Mouse (Mus musculus): ENCODE measurements at regions not wholly inside any gene's neighbourhood (a gene's known extent, or its start where the extent isn't known, plus 50 kb on each side); places are given as distances from the start of the nearest gene placed in this dataset.
"Not testable (repeated sequence)": the region's sequence is repeated elsewhere in the genome, so short reads cannot be mapped to it uniquely, and the experiment has no call there.

DNA sequence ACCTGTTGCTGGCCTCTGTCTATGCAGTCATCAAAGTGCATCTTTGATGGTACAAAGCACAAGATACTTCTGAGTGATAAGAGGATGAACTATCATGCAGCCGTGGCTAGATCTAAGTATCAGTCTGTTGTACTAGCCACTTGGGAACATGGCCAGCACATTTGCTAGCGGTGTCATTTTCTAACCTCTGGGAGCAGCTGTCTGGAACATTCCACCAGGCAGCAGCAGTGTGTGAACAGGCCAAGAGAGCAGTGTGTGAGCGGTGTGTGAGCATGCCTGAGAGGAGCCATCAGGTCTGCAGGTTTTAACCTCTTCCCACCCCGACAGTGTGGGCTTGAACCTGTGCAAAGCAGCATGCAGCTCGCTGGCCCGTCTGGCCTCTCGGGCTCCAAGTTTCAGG, 248.3 kb downstream of the Gadd45g start:
- no peak for DNase-seq (ENCODE audit: low spot score)

DNA sequence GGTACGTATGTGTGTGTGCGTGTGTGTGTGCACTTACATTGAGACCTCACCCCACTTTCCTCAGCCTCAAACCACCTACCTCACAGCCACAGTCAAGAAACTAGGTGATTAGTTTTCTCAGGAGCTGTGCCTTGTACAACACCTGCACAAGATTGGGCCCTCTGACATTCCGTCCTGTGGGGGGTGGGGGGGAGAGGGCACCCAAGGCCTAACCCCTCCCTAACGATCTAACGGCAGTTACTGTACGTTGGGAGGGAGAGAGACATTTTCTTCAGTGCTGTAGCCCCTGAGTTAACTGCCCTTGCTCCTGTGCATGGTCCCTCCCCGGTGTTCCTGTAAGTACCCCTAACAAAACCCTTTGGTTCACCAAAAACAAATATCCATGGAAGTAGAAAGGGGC, 250.0 kb downstream of the Gadd45g start:
- DNase-seq (ENCODE audit: low spot score) = no peak

DNA sequence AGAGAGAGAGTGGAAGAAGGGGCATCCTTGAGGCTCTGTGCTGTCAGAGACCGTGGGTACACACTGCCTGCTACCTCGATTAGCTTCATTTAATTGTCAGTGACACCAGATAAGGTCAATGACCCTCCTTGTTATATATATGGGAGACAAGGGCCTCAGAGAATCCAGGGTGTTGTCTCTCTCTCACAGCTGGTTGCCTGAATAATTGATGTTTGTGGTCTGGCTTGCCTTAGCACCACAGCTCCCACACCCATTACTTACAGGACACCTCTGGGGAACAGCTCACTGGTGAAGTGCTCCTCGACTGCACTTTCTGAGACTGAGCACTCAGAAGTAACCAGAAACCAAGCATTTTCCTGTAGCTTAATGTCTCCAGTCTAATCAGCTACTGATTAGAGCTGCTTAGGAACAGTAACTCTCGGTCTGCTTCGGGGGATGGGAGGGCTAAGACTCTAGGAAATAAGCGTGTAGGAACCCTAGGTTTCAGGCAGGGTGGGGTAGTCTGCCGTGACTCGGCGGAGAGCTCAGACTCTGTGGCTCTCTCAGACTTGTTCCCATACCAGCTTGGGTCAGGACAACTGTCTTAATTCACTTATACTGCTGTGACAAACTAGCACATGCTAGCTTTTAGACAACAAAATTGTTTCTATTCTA, 259.6 kb downstream of the Gadd45g start:
- no peak for DNase-seq (ENCODE audit: low spot score)

DNA sequence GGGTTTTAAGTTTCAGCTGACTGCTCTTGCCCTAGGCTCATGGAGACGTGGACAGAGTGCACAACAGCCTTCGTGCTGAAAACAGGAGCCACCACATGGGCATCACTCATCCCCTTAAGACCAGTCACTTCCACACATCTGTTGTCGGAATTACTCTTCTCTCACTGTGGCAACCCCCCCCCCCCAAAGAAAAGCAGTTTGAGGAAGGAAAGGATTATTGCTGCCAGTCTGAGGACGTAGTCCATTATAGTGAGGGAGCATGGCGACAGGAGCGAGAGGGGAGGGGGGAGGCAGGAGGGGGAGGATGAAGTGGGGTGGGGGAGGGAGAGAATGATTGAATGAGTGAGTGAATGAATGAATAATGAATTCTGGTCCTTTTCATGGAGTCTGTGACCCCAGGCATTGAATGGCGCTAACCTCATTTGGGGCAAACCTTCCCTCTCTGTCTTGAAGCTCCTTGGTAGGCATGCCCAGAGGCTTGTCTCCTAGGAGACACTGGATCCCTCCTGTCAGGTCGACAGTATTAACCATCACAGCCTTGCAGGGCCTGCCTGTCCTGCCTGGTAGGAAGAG, 262.0 kb downstream of the Gadd45g start:
- DNase-seq (ENCODE audit: low spot score) = no peak

DNA sequence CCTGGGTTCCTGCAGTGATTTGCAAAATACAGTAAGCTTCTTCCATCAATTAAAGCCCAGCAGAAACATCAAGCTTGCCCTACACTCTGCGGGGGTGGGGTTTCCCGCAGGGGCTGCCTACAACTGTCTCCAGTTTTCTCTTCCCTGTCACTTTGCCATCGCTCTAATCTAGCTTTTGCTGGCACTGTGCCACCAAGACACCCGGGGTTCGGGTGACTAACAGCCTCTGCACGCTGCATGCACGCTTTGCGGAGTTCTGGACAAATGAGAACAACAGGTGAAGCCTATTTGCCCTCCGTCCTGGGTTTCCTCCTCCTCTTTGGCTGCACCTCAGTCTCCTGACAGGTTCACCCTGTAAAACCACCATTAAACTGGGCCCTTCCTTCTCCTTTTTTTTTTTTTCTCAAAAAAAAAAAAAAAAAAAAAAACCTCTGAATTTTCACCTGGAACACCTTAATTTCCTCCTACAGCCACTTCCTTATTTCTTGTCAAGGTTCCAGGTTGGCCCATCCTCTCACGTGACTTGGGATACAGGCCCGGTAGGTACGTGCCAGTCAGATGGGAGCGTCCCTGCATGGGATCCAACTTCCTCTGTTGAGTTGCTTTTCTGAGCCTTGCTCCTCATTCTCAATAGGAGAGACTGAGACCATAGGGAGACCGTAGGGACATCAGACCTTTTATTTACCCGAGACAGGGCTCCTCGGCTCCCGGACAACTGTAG, 262.7 kb downstream of the Gadd45g start:
- no peak for DNase-seq (ENCODE audit: low spot score)

DNA sequence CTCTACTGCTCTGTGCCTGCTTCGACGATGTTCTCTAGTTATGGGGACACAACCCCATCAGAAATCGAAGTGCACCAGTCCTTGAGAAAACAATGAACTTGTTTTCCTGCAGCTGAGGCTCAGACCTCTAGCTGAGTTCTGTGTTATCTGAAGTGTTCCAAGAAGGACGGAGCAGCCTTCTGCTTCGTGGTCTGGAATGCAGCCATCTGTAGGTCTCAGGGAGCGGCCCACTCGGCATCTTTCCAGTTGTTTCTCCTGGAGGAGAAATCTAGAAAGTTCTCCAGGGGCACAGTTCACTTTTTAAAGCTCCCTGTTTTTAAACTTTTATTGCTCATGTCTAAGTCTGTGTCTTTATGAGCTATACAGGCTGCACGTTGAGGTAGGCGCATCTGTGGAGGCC, 264.3 kb downstream of the Gadd45g start:
- DNase-seq (ENCODE audit: low spot score) = no peak

DNA sequence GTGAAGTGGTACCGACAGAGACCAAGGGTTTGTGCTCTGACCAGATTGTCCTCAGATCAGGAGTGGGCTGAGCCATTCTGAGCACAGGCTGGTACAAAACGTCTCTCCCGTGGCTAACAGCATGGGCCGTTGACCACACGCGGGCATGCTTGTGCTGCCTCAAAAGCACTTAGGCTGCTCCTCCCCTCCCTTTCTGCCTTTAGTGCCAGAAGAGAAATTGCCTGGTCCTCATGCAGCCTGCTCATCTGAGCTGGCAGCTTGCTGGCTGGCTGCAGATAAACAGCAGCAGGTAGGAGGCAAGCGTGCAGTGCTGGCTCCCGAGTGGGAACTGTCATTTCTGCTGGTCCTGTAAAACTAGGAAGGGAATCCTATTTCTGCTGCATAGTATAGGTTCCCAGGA, 267.1 kb downstream of the Gadd45g start:
- DNase-seq (ENCODE audit: low spot score) = peak; percentile 16

DNA sequence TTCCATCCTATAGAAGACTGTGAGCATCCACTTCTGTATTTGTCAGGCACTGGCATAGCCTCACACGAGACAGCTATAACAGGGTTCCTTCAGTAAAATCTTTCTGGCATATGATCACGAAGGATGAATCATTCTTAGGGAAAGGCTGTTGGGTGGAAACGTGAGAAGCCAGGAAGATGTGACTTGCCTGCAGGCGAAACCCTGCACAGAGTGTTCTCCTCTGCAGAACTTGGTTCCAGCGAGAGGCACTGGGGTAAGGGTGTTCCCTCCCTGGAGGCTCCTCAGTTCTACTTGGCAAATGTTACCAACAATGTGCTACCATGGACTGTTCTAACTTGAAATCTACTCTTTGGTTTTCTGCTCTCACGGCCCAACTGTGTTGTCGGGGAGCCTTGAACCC, 268.0 kb downstream of the Gadd45g start:
- DNase-seq (ENCODE audit: low spot score) = no peak

DNA sequence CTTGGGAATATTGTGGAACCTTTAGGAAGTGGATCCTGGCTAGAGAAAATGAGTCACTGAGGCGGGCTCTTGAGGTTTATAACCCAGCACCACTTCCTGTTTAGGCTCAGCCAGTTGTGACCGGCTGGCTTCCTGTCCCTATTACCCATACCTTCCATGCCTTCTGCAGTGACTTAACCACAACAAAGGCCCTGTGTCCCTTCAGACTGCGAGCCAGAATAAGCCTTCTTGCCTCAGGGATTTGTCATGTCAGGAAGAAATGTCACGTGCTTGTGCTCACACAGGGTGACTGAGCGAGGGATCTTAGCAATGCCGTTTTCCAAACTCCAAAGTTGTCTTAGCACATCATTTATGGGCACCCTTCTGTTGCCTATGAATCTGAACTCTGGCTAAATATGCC, 268.5 kb downstream of the Gadd45g start:
- DNase-seq (ENCODE audit: low spot score) = no peak

DNA sequence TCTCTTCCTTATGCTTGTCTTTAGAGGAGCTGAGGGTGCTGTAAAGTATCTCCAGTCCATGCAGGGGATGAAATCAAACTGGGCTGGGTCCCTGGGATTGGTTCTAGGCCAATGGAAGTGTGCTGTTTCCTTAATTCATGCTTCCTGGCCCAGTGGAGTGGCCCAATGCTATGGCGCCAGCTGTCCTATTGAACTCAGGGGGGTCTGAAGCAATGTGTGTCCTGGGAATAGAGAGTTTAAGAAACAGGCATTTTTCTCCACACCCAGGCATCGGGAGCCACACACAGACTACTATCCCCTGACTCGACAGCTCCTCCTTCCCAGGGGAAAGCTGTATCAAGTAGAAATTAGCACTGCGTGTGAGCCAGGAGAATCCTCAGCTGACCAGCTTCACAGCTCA, 269.8 kb downstream of the Gadd45g start:
- DNase-seq (ENCODE audit: low spot score) = no peak

DNA sequence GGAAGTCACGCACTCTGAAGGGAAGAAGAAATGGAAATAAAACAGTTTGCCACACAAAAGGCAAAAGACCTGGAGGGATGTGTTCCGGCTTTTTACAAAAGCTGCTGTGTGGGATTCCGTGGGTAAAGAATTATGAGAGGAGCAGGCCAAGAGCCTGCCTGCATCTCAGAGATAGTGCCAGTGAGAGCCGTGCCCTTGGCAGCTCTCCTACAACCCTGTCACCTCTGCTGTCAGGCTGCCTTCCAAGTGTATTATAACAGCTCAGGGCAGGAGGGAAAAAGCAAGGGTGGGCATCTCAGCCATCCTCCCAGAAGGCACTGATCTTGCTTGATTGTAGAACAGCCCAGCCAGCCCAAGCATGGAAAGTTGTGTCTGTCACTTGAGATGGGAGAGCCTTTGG, 270.3 kb downstream of the Gadd45g start:
- no peak for DNase-seq (ENCODE audit: low spot score)

DNA sequence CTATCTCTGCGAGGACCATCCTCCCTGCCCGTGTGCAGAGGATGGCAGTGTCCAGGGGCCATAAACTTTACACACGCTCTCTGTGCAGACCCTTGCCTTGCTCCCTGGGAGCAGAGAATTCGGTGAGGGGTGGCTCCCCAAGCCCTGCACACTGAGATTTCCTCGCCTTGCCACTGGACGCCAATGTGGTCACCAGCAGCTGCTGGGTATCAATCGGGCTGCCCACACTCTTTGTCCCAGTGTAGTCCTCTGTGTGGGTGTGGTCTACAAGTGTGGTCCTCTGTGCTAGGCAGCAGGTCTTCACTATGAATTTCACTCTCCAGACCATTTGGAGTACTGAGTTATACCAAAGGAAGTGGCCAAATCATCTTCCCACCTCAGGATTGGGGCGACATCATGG, 274.3 kb downstream of the Gadd45g start:
- no peak for DNase-seq (ENCODE audit: low spot score)

DNA sequence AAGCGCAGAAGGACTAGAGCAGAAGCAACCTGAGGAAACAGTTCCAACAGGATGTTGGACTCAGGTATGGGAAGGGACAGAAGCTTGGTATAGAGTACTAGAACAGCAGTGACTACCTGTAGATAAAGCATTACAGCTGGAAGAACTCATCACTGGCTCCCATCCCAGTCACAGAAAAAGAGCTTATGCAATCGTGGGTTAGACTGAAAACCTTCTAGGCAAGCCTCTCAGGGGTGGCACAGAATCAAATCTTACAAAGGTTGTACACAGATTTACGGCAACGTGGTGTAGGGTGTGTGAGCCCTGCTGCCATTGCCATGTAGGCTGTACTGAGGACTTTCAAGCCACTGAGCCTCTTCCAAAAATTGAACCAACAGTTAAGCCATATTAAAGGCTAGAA, 278.6 kb downstream of the Gadd45g start:
- DNase-seq (ENCODE audit: low spot score) = peak; percentile 7

DNA sequence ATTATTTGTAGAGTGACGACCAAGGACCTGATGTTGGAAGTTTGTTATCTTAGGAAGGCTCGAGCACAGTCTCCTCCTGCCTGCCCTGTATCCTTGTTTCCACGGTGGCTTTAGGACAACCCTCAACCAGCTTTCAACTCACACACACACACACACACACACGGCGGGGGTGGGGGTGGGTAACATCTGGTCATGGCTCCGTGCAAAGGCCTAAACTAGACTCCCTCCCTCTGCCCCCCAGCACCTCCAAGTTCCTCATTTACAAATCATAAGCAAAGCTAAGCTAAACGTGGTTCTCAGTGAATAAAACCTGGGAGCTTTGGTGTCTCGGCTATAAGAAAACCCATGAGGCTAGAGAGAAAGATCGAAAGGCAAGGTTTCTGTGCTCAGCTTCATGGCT, 281.3 kb downstream of the Gadd45g start:
- no peak for DNase-seq (ENCODE audit: low spot score)

DNA sequence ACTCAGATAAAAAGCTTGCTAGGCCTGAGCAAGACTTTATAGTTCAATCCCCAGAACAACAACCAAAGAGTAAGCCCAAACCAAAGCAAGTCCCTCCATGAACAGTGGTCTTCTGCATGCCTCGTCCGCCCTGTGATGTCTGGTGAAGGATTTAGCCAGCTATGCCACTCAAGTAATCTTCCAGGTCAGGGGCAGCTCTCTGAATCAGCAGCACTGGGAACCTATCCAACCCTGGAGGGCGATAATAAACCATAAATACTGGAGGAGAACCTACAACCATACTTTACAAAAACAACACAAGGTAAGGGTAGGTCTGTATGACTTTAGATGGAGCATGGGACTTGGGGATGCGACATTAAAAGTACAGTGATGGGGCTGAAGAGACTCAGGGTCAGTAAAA, 283.0 kb downstream of the Gadd45g start:
- DNase-seq (ENCODE audit: low spot score) = no peak

DNA sequence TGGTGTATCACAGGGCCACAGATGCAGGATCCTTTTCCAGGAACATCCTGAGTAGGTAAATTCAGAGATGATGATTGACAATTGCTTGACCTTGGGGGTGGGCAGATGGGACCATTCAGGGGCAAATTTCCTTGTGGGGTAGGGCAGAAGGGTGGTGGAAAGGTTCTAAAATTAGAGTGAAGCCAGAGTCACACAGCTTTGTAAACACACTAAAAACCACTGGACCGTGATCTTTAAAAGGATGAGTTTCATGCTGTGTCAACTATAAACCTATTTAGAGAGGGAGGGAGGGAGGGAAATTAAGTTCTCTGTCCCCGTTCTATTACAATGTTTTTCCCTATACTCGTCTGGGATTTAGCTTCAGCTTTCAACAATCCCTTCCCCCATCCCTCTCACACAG, 286.7 kb downstream of the Gadd45g start:
- DNase-seq (ENCODE audit: low spot score) = no peak

DNA sequence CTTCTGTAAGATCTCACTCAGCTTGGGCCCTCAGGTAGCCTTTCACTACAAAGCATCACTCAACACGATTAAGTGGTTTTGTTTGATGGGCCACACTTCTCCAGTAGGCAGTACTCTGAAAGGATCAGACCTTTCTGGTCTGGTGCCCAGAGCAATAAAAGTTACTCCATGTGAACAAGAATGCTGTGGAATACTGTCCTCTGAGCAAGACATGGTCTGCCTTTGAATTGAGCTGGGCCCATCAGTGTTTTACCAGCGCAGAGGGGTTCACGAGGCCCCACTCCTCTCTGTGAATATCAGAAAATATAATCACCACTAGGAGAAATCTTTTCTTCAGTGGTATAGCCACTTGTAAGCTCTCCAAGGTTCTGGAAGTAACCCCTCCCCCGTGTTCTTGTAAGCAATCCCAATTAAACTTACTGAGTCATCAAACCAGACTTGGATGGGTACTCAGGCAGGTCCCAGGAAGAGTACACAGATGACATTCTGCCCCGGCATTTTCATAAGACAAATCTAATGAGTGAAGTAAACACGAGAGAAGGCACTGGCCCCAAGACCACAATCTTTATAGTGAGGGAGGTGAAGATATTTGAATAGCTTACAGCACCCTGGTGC, 292.0 kb downstream of the Gadd45g start:
- peak; percentile 5 for DNase-seq (ENCODE audit: low spot score)

DNA sequence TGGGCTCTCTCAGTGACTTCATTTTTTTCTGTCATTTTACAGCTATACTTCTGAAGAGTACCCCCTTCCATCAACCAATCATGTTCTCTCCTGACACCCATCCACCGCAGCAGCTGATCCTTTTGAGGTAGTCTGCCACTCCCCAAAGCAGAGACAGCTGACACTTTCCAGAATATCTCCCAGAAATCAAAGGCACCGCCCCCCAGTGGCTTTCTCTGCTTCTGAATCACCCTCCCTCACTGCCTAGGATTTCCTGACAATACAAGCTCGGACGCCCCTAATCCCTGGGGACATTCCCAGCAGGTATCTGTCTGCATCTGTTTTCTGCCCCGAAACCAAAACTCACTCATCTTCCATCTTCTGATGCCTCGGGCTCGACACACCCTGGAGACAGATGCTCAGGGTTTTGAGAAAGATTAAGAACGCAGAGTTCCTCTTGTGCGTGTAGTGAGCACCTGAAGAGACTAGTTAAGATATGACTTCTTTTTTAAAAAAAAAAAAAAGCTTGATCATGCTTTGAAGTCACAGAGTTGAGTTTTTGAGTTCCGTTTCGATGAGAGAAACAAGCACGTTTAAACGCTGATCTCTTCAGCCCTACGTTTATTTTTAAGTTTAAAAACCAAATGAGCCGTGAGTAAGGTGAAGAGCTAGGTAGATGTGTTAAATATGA, 292.8 kb downstream of the Gadd45g start:
- no peak for DNase-seq (ENCODE audit: low spot score)

DNA sequence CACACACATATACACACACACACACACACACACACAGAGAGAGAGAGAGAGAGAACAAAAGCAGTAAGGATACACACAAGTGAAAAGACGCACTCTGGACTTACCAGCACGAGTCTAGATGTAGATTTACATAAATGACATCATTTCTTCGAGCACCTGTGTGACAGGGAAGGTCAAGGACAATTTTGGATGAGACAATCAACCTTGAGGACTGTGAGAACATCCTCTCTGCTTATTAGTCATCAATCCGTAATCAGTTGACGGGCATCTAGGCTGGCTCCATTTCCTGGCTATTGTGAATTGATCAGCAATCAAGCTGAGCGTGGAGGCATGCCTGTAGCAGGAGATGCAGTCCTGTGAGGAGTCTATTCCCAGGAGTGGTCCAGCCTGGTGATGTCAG, 293.7 kb downstream of the Gadd45g start:
- no peak for DNase-seq (ENCODE audit: low spot score)

DNA sequence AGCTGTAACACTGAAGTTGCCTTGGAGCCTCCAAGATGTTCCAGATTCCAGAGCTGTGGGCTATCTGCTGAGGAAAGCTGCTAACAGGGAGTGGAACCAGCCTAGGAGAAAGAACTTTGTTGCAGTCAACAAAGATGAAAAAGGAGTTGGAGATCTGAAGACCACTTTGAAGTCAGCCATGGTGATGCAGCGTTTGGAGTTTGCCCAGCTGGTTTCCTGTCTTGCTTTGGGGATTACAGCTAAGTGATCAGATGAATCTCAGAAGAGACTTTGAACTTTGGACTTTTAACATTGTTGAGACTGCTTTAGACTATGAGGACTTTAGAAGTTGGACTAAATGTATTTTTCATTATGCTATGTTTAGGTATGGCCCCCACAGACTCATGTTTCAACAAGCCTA, 297.6 kb downstream of the Gadd45g start:
- not testable (repeated sequence) for DNase-seq (ENCODE audit: low spot score)

DNA sequence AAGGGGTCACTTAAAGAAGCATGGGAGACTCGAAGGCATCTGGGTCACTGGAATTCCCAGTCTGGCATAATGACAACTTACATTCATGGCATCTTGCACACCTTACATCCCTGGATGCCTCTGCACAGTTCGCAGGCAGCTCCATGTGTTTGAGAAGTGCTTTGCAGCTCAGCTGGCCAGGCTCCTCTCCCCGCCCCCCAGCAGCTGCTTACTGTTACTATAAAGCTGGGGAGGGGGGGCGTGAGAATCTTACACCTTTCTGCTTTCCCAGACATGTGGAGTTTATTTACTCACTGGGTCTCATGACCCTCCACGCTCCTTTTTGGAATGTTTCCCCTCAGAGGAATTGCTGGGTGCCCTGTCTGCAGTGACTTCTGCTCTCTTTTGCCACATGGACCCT, 299.4 kb downstream of the Gadd45g start:
- no peak for DNase-seq (ENCODE audit: low spot score)

DNA sequence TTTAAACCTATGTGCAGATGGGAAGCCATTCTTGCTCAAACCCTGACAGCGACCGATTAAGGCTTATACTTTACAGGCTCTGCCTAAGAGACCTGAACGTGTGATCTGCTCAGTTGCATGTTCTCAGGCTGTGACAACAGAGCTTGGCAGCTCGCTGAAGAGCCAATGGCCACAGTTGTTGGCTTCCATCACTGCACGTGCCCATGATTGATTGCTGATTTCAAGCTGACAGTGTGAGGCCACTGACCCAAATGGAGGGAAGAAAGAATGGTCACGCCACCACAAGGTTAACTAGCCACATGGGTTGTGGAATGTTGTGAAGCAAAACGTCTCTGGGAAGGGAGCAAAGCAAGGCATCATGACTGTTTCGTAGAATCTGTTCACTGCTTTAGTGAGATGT, 303.8 kb downstream of the Gadd45g start:
- no peak for DNase-seq (ENCODE audit: low spot score)

DNA sequence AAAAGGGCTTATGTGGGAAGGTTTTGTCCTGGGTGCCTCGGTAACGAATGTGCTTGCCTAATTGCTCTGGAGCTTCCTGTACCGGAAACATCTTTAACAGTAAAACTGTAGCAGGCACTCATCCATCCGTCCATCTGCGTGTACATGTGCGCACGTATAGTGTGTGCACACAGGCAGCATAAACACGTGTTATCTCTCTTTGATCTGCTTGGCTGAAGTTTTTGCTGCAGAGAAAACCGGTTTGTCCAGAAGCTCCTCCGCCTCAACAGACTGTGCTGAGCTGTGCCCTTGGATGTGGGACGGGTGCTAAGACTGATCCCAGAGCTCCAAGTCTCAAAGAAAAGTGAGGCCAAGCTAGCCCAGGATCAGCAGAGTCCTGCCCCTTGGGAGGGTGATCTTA, 305.3 kb downstream of the Gadd45g start:
- peak; percentile 26 for DNase-seq (ENCODE audit: low spot score)

Measured in layer of hippocampus, adult 9-10 months (tissue).